Mouse (Mus musculus) lung, postnatal 14 days (tissue): ENCODE data around the gene Rabggtb.

ENCODE experiments used
- DNase-seq: peaks from one replicate; pipeline ENCODE4 v3.0.0; 2021

Gene Rabggtb

GRCm38 (mm10) chr3:153858350-153859001 lies 54.3 kb downstream of the Rabggtb start:
- DNase-seq: no peak
